Mouse (Mus musculus) layer of hippocampus, adult 9-10 months (tissue): ENCODE measurements around the gene Add3.

Source experiments
- DNase-seq: peaks from one replicate; pipeline ENCODE4 v3.0.0; 2022; ENCODE audit warnings: low spot score

Gene Add3

DNA sequence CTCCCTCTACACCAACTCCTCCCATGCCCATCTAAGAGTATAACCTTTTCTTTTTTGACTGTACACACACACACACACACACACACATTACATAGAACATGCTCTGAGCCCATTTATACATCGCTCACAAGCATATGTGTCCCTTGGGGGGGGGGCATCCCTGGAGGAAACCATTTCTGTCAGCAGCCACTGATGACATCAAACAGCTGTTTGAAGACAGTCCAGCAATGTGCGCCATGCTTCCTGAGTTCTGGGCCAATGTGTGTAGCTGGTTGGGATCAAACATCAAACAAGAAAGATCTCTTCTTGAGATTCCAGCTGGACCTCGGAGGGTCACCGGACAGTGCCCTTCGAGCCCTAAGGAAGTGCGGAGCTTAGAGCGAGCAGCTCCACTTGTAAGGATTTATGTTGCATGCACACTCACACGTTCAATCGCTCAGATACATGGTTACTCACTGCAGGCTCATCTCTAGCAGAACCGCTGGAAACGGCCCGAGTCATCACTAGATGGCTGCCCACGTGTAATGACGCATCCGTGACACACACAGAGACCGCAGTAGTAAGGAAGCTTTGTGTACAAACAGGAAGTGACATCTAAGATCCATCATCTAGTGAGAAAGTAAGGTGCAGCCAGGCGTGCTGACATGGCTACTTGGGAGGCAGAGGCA is 132.9 kb downstream of the Add3 start:
- DNase-seq: no peak

DNA sequence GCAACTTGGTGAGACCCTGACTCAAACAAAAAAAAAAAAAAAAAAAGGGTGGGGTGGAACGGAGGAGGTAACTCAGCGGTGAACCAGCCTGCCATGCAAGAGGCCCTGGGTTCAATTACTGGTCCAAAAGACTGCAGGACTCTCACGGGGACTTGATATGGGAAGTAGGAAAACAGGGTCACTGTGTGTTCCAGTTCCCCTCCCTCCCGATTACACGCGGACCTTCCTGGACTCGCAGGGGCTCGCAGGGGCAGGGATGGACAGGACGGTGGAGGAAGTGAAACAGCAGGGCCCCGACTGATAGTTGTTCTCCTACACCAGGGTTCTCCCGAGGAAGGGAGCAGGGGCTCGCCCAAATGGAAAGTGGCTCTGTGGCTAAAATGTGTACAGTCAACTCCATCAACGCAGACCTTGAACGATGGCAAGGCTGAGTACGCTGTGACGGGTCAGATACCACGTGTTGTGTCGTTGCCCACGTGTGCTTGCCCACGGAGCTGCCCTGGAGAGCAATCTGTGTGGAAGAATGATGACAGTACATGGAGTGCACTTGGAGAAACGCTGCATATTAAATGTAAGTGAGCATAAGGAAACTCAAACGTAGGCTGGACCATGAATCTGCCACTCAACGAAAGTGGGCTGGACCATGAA is 133.7 kb downstream of the Add3 start:
- DNase-seq: no peak

DNA sequence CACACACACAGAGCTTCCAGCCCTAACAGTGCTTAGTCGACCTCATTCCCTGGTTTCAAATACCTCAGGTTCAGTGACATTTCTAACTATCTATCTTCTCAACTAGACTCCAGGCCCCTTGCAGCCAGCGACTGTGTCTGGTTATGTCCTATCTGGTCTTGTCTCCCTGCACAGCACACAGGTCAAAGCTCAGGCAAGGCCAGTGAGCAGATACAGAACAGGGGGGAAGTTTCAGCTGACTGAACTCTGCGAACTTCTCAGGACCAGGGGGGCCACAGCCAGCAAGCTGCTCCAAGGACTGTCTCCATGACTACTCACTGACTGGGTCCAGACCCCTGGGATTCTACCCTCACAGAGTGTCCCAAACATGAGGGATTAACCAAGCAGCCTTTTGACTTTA is 135.0 kb downstream of the Add3 start:
- no peak for DNase-seq

DNA sequence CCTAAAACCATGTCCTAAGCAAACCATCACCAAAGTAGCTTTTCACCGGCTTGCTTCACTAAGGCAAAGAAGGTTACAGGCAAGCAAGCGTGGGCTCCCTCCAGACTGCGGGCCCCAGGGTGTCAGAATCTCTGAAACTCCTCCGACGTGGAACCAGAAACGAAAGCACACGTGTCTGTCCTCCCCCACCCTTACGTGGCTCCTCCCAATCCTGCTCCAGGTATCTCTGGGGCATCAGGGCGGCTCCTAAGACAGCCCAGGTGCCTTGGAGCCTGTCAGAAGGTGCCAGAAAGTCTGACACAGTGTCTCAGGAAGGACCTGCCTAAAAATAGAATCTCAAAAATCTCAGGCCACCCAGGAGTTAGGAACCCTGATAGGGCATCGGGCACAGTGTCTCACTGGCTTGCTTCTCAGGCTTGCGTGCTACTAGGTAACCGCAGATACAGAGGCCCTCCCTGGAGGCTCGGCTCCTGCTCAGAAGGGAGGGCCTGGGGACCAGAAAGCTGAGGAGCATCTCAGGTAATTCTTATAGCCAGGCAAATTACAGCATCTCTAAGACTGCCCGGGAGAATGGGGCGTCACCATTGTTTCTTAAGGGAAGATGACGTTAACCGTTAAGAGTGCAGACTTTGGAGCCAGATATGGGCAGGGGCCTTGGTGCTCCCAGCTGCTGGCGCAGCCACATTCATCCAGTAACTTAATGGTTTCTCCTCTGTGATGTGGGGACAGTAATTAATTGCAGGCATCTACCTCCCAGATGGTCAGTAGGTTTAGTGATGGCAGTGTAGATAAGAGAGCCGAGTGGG is 136.9 kb downstream of the Add3 start:
- no peak for DNase-seq

DNA sequence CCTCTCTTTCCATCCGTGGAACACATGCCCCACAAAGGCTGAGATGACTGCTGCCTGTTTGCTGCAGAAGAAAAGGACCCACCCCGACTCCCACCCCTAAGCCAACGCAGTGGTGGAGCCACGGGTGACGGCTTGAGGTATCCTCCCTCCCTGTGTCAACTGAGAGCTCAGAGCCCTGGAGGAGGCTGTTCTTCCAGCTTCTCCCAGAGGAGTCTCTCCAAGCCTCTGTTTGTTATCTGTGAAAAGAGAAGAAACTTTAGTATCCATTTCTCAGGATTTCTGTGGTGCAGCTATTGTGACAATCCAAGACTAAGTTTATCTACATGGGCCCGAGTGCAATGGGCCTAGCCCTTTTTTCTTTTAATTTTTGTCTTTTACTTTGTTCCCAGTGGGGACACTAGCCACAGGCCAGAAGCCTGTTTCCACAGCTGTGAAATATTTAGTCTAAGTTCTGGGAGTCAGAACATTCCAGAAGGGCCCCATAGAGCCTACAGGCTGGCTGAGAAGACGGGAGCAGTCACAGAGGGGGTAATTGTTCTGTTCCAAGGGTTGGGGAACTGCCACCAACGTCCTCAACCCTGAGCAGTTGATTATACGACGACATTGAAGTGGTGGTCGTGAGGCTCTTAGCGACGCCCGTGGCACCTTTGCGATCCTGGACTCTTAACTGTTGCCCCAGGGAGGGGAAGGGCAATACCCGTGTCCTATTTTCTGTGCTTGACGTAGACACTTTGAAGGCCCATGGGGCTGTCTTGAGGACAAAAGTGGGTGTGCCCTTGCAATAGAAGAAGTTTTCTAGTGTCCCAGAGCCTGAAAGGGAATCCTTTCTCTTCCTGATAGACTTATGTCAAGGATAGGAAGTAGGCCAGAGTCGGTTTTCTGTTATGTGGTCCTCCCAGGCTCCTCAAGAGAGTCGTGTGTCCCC is 138.5 kb downstream of the Add3 start:
- no peak for DNase-seq

DNA sequence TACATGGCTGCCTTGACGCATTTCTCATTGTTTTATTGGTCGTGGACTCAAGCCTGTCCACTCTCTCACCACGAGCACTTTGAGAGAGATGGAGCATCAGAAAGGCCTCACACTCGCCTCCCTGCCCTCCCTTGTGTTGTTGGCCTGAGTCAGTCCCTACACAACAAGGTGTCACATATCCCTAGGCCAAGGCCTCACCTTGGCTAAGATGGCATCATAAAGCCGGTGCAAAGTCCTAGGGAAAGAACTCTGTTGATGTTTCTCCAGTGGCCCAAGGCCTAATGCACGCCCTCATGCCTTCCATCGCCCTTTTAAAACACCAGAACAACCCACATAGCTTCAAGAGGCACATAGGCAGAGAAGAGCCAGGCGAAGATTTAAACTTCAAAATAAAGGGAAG is 140.0 kb downstream of the Add3 start:
- DNase-seq: no peak

DNA sequence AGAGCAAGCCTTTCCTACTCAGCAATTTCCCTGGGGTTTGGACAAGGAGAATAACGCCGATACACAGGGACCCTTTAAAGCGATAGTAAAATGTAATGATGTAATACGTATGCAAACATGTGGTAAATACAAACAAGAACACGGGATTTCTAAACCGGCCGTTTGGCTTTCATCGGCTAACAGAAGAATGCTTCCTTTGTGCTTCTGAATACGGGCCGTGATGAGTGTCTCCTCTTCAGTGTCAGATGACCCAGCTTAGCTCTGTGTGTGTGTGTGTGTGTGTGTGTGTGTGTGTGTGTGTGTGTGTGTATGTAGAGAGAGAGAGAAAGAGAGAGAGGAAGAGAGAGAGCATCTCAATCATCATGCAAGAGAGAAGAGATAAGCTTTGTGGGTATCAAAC is 142.3 kb downstream of the Add3 start:
- no peak for DNase-seq

DNA sequence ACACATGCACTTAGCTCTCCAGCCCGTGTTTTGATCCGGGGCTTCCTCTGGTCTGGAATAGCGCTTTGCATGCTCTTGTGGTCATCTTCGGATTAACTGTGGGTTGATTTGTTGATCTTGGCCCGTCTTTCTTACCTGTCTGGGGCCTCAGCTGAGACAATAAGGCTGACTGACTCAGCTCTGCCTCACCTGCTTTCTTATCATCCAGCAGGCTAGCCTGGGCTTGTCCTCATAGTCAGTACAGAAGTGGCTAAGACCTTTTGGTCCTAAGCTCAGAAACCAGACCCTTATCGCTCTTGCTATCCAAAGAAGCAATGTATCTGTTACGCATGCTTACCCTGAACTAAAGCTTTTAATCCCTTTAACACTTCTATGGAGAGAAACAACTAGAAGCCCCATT is 143.5 kb downstream of the Add3 start:
- DNase-seq: no peak

DNA sequence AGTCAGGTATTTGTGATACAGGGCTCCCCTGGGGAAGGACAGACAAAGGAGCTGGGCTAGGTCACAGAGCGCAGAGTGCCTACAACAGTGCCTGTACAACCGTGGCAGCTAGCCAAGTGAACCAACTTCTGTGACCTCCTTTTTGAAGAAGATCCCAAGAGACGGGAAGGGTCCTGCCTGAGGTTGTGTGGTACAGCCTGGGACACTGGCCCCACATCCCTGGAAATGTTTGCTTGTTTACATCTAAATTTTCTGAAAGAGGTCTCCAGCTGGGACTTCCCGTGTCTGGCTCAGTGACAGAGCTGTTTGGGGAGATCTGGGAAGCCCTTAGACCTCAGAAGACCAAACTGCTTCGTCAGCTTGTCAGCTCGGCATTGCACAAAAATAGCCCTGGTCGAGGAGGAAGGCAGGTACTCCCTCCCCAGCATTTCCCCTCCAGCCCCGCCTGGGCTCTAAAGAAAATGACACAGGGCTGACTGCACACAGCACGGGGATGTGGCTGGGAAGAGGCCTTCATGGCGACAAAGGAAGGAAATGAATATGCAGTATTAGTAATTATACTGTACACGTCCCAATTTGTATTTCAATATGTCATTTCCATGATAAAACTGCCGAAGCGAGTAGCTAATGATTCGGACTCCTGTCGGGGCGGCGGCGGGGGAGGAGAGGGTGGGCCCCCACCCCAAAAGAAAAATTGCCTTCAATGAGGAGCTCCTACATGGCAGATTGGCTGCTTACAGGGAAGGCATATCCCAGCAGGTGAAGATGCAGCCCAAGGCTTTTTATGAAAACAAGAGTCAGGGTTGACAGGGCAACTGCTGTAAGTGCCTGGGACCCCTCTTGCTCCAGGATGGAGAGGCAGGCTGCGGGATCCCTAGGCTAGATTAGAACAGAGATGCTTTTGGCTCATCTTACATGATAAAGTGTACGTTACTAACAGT is 144.3 kb downstream of the Add3 start:
- DNase-seq: no peak

DNA sequence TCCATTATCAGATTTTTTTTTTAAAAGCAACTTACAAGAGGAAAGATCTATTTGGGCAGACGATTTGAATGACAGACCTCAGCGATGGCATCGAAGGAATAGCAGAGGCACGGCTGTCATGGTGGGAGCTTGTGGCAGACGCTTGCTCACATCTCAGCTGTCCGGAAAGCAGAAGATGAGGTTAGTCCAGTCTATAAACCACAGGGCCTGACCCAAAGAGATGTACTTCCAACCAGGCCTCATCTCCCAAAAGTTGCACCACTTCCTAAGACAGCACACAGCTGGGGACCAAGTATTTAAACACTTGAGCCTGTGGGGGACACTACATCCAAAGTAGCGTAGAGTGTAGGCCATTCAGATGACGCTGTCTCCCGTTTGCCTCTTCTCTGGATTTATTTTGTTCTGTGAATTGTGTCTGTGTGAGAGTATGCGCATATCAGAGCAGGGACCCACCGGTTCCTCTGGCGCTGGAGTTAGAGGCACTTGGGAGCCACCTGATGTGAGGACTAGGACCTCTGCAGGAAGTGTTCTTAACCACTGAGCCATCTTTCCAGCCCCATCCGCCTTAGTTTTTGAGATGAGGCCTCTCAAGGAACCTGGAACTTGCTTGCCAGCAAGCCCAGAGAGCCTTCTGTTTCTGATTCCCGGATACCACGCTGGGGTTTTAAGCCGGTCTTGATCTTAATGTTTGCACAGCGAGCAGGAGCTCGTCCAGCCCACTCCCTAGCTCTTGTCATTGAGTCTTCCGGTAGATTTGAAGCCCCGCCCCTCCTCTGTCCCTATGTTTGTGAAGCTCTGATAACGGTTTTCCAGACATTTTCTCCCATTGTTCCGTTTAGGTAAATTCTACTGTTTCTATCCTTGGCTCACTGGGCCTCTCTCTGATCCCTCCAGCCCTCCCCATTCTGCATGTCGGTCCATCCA is 156.3 kb downstream of the Add3 start:
- no peak for DNase-seq
